Mouse (Mus musculus): ENCODE data around the gene Shroom3. TPM values are rescaled to one million over a fixed set of nuclear protein-coding genes. Genes with fewer than 3 reads are reported as not detected.

Shroom3 gene
- total and polyA plus RNA-seq, 3 experiments = not detected

GRCm38 (mm10) chr5:92824304-92825009 is 141.2 kb downstream of the Shroom3 start:
- H3K4me1 ChIP-seq (ENCODE audit: control insufficient read depth in 1 of 2, insufficient read depth in 2 of 2, low read length in 2 of 2) = no peaks in the 10 kb centered on the region
- H3K36me3 ChIP-seq (ENCODE audit: control insufficient read depth in 1 of 2, insufficient read depth in 2 of 2, low read length in 2 of 2) = no peaks in the 10 kb centered on the region
- H3K4me3 ChIP-seq (ENCODE audit: control insufficient read depth in 1 of 2, insufficient read depth in 1 of 2, low read depth in 2 of 2, low read length in 2 of 2) = no peak overlapping the region
- no peak for DNase-seq (ENCODE audit: low read depth, low spot score)
- H3K79me2 ChIP-seq (ENCODE audit: control insufficient read depth, insufficient read depth, low read length, poor library complexity) = no peaks in the 10 kb centered on the region
- no peaks in the 10 kb centered on the region for H3K27me3 ChIP-seq (ENCODE audit: control insufficient read depth in 1 of 2, insufficient read depth in 2 of 2, low read length in 2 of 2)
- no peak overlapping the region for H3K9ac ChIP-seq (ENCODE audit: control insufficient read depth, low read depth, low read length, poor library complexity, severe bottlenecking)
- no peak for TF ChIP-seq KAT2A (conservative IDR thresholded peaks at IDR 0.05; ENCODE audit: low read depth, low read length)
- TF ChIP-seq MAX (IDR thresholded peaks at IDR 0.05; ENCODE audit: low read length) = no peak
- no peak for TF ChIP-seq MEF2A (IDR thresholded peaks at IDR 0.05; ENCODE audit: extremely low read depth, insufficient replicate concordance, low read depth, low read length, poor library complexity, severe bottlenecking)
- TF ChIP-seq CHD2 (IDR thresholded peaks at IDR 0.05; ENCODE audit: low read length) = no peak
- no peak for TF ChIP-seq ZKSCAN1 (IDR thresholded peaks at IDR 0.05; ENCODE audit: low read depth, low read length)
- H3K27ac ChIP-seq (ENCODE audit: control insufficient read depth, low read depth, low read length) = no peak overlapping the region
- no peaks in the 10 kb centered on the region for H3K9me3 ChIP-seq (replicated peaks; ENCODE audit: insufficient read depth, low read length)

- Histone ChIP-seq H3K4me1 (ENCODE audit: control insufficient read depth in 1 of 2, insufficient read depth in 2 of 2, low read length in 2 of 2) (no peaks in the 10 kb centered on the region), H3K36me3 (ENCODE audit: control insufficient read depth in 1 of 2, insufficient read depth in 2 of 2, low read length in 2 of 2) (no peaks in the 10 kb centered on the region), H3K27me3 (ENCODE audit: control insufficient read depth in 1 of 2, insufficient read depth in 2 of 2, low read length in 2 of 2) (no peaks in the 10 kb centered on the region), H3K27ac (ENCODE audit: control insufficient read depth, low read depth, low read length) (no peak overlapping the region), H3K4me3 (ENCODE audit: control insufficient read depth in 1 of 2, insufficient read depth in 1 of 2, low read depth in 2 of 2, low read length in 2 of 2) (no peak overlapping the region), H3K9me3 (replicated peaks; ENCODE audit: insufficient read depth, low read length) (no peaks in the 10 kb centered on the region), H3K9ac (ENCODE audit: control insufficient read depth, low read depth, low read length, poor library complexity, severe bottlenecking) (no peak overlapping the region), H3K79me2 (ENCODE audit: control insufficient read depth, insufficient read depth, low read length, poor library complexity) (no peaks in the 10 kb centered on the region)
- DNase-seq (ENCODE audit: low read depth, low spot score) = no peak
- TF ChIP-seq KAT2A (conservative IDR thresholded peaks at IDR 0.05; ENCODE audit: low read depth, low read length) = no peak
- no peak for TF ChIP-seq ZKSCAN1 (IDR thresholded peaks at IDR 0.05; ENCODE audit: low read depth, low read length)
- no peak for TF ChIP-seq EP300 (IDR thresholded peaks at IDR 0.05; ENCODE audit: low read depth in 1 of 2, low read length in 2 of 2)
- TF ChIP-seq MAX (IDR thresholded peaks at IDR 0.05; ENCODE audit: low read length) = no peak
- no peak for TF ChIP-seq GABPA (IDR thresholded peaks at IDR 0.05; ENCODE audit: low read depth, low read length)
- TF ChIP-seq BHLHE40 (IDR thresholded peaks at IDR 0.05; ENCODE audit: borderline replicate concordance, low read depth, low read length) = no peak
These were observed 147.2 kb downstream of the Shroom3 start for GRCm38 (mm10) chr5:92830391-92830790.

GRCm38 (mm10) chr5:92834513-92834912 is 151.3 kb downstream of the Shroom3 start:
- H3K9me3 ChIP-seq (replicated peaks; ENCODE audit: insufficient read depth, low read length) = no peaks in the 10 kb centered on the region
- no peak overlapping the region for H3K27ac ChIP-seq (ENCODE audit: control insufficient read depth, low read depth, low read length)
- H3K4me1 ChIP-seq (ENCODE audit: control insufficient read depth in 1 of 2, insufficient read depth in 2 of 2, low read length in 2 of 2) = no peaks in the 10 kb centered on the region
- TF ChIP-seq HCFC1 (IDR thresholded peaks at IDR 0.05; ENCODE audit: low read depth, low read length) = no peak
- TF ChIP-seq NRF1 (IDR thresholded peaks at IDR 0.05; ENCODE audit: insufficient read depth, low read depth, low read length, poor library complexity, severe bottlenecking) = no peak
- no peak for TF ChIP-seq TBP (IDR thresholded peaks at IDR 0.05; ENCODE audit: low read depth, low read length)
- TF ChIP-seq RCOR1 (IDR thresholded peaks at IDR 0.05; ENCODE audit: low read depth, low read length) = no peak
- no peaks in the 10 kb centered on the region for H3K79me2 ChIP-seq (ENCODE audit: control insufficient read depth, insufficient read depth, low read length, poor library complexity)
- no peak for DNase-seq (ENCODE audit: low read depth, low spot score)
- H3K9ac ChIP-seq (ENCODE audit: control insufficient read depth, low read depth, low read length, poor library complexity, severe bottlenecking) = no peak overlapping the region
- no peaks in the 10 kb centered on the region for H3K27me3 ChIP-seq (ENCODE audit: control insufficient read depth in 1 of 2, insufficient read depth in 2 of 2, low read length in 2 of 2)
- no peaks in the 10 kb centered on the region for H3K36me3 ChIP-seq (ENCODE audit: control insufficient read depth in 1 of 2, insufficient read depth in 2 of 2, low read length in 2 of 2)
- no peak overlapping the region for H3K4me3 ChIP-seq (ENCODE audit: control insufficient read depth in 1 of 2, insufficient read depth in 1 of 2, low read depth in 2 of 2, low read length in 2 of 2)
